Mouse (Mus musculus) gastrocnemius, postnatal 10 days (tissue): ENCODE results near the gene Krt80. TPM values are rescaled to one million over a fixed set of nuclear protein-coding genes. Genes with fewer than 3 reads are reported as not detected.

Source experiments
- DNase-seq: peaks from one replicate; pipeline ENCODE4 v3.0.0; 2021; ENCODE audit warnings: mixed read lengths
- total RNA-seq, 2 experiments: library from RNA; stranded (reverse); gene quantifications; 2 replicates each; pipeline ENCODE4 v1.2.3; 2021

Krt80 gene
- total RNA-seq, 2 experiments from 2014 or later, result 0.66 to 1.4 TPM

DNA sequence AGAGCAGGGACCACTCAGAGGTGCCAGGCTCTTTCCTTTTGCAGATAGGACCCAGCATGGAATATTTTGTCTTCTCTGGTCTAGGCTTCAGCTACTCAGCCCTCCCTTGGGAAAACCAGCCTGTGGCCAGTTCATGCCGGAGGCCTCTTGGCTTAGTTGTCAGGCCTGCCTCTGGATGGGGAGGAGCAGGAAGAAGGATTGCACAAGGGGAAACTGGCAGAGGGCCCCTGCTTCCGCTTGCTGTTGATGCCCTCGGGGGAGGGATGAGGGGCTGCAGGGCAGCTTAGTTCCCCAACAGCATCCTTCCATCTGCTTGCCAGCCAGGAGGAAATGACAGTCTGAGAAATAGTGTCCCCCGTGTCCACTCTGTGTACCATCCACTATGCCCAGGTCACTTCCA, 4.9 kb upstream of the Krt80 start:
- peak; percentile 41 for DNase-seq

DNA sequence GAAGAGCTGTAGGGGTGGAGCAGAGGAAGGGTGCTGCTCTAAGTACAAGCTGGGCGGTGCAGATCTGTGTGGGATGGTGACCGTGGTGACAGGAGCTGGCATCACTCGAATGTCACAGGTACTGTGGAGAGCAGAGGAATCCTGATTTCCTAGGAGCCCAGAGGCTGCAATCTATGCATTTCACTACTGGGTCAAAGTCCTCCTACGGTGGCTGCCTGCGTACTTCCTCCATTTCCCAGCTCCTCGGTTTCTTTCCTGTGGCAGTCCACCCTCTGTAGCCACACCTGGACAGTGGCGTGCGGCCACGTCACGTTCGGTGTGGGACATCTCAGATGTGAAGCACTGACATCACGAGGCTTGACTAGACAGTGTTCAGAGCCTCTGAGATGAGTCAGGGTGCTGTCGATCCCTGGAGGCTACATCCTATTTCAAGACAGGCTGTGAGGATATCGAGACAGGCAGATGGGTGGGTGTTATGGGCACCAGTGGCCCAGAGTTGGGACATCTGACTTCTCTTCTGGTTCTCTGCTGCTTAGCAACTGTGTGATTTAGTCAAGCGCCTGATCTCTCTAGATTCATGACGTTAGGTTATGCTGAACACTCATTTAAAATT, 3.4 kb upstream of the Krt80 start:
- DNase-seq, result no peak

DNA sequence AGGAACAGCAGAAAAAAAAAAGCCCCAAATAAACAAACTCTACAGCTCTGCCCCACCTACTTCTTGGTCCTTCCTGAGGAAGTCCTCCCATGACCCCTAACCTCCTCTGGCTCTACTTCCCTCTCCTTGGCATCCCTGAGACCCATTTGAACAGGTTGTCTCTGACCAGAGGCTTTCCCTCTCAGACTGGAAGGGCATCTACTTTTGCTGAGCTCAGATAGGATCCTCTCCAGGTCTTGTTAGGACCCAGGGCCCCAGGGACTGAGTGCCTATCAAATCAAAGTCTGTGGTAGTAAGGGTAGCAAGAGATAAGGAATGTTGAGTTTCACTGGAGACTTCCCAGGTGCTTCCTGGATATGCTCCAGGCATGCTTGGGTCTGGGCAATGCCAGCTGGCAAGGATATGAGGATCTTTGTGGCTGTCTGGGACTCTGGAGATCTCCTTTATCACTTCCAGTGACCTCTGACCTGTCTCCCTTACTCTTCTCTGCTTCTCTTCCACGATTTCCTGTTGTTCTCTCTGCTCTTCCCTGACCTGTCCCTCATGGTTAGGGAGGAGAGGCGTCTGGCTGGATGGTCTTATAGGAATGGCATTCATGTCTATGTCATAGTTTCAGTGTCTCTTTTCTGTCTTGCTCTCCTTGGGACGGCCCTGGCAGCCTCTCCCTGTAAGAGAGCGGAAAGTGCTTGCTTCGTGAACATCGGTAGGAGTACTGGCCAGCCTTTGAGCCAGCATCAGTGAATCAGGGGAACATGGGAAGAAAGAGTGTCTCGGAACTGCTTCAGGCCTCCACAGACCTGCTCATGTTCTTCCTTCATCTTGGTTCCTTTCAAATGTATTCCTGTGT, 2.4 kb upstream of the Krt80 start:
- DNase-seq, result no peak

DNA sequence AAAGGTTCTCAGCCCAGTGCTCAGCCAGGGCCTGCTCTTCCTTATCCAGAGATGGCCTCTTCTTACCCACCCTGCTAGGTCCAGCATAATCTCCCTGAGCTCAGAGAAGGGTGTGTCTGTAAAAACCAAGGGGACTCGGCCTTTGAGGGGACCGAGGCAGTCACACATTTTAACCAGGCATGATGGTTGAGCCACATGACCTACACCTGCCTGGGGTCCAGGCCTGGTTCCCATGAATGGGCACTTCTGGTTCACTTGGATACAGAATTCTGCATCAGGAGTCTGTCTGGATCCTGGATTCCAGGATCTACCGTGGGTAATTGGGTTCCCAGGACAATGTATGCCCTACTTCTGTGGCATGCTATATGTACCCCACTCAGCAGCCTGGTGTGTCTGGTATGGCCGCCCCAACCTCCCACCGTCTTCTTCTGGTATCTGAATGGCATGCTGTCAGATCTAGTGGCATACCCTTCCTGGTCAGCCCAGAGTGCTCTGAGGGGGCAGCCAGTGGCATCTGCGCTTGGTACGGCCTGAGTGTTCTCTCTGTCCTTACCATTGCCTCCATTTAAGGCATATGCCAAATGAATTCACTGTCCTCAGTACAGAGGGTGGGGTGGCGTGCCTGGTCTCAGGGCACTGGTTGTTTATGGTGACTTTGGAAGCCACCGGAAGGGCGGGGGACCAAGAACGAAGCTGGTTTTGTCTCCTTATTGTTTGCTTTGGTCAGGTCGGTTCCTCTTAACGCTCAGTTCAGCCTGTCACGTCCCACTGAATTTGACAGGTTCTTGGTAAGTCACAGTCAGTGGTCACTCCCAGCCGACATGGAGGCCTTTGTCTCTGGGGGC, 1.4 kb upstream of the Krt80 start:
- no peak for DNase-seq

DNA sequence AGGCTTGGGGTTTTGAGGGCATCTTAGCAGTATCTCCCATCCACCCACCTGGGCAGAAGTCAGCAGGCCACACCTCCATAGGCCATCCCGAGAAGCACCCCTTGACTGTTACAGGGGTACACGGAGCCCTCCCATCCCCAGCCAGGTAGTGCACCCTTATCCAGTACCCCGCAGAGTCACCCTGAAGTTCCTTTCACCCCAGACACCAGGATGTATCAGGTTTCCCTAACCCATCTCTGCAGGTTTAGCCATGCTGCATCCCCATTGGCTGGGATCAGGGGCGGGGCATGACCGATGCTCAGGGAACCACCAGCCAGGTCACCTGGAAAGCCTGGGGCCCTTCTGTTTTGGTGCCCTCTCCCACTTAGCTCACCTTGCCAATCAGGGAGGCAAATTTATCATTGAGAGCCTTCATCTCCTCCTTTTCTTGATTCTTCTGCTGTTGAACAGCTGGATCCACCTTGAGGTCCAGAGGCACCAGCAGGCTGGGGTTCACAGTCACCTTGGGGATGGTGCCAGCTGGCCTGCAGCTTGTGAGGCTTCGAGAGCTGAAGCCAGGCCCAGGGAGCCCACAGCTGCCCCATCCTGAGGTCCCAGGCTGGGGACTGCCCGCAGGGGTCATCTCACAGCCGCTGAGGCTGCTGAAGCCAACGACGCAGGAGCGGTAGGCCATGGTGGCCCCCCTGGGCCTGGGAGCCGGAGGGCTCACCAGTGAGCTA, 421 bp downstream of the Krt80 start:
- no peak for DNase-seq

DNA sequence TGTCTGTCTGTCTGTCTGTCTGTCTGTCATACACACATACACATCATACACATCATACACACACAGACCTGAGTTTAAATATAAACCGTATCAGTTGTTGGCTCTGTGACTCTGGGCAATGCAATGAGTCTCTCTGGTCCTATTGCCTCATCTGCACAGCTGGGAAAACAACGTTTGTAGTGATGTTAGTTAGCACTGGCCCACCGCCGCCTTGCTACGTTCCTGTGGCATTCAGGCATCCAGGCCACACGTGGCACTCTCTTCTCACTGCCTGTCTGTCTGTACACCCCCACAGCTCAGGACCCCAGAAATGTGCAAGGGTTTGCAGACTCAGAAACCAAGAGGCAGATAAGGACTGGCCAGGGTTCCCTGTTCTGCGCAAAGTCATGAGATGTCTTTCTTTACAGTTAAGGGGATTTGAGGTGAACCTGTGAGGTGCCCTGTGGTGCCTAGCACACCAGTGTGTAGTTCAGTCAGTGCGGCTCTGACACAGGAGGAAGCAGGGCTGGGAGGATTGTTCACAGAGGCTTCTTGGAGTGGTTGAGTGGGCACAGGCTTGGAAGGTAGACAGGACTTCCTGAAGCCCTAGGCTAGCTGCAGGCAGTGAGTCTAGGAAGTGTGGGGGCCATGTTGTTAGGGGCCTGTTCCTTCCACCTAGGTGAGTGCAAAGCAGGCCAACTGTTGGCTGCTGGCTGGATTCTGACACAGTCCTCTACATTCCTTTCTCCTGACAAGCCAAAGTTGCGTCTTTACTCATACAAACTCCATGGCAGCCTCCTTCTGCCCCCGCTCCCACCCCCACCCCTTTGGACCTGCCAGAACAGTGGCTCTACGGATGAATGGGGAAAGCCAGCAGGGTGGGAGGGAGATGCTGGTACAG, 1.2 kb downstream of the Krt80 start:
- no peak for DNase-seq

DNA sequence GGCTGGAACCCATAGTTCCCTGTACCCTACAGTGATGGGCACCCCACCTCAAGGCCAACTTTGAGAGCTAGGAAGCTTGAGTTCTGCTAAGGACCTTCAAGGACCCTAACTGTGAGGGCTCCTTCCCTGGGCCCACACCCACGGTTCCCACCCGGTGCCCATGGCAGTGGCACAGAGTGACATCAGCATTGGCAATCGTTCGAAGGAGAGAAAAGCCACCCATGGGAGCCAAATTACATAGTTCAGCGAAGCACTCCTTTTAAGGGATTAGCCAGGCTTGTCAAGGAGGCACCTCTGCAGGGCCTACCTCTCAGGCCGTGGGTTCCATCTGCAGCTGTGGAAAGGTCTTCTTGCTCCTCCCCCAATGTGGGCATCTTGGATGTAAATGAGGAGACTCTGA, 1.9 kb downstream of the Krt80 start:
- DNase-seq, result no peak

DNA sequence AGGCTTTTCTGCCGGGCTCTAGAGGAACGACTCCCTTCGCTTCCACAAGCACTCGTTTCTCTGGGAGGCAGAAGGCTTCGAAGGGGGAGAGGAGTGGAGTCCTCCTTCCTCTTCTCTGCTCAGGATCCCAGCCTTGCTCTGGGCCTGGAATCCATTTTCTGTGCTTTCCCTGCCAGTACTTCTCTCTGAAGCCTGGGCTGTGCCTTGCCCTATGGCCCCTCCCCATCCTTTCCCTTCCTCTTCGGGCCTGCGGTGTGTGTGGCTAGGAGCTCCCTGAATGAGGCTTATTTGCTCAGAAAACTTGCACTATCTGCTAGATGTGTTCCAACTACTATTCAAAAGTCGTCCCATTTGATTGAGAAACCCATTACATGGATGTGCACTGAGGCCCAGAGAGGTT, 2.5 kb downstream of the Krt80 start:
- DNase-seq, result no peak

DNA sequence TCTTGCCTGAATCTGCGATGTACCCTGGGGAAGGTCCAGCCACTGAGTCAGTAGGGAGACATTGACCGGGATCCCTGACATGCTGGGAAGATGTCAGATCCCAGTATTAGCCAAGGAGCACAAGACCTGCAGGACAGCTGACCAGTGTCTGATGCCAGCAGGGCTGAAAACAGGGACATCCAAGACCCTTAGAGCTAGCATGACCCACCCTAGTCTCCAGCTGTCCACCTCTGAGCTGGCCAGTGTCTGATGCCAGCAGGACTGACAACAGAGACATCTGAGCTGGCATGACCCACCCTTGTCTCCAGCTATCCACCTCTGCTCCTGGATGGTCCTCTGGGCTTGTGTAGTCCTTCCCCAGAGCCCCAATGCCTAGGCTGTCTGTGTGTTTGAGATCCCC, 3.0 kb downstream of the Krt80 start:
- DNase-seq, result no peak

DNA sequence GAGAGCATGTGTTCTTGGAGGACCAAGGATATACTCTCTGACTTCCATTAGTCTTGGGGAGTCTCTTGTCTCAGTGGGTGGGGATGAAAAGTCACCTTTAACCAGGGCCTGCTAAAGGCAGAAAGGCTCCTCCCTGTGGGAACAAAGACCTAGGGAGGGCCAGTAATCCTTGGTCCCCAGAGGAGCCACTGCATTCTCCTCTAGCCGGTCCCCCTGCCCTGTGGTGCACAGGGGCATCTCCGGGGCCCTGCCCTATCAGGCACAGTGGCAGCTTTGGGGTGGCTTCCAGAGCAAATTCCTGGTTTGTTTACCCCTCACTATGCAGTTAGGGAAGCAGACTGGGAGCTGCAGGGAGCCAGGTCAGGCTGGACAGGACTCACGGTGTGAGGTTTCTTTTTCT, 3.5 kb downstream of the Krt80 start:
- no peak for DNase-seq

DNA sequence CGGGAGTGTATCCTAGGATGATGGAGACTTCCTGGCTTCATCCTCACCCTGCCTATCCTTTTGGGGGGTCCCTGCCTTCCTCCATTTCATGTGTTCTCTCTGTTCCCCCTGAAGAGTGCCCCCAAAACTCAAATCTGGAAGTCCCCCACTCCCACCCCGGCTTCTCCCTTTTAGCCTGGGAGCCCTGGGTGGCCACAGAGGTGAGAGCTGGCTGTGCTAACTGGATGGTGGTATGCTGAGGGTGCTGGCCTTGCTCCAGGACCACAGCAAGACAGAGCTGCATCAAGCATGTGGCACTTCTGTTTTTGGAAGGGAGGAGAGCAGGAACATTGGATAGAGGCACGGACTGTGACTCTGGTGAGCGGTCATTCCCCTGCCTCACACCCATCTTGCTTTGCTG, 4.2 kb downstream of the Krt80 start:
- DNase-seq, result no peak

DNA sequence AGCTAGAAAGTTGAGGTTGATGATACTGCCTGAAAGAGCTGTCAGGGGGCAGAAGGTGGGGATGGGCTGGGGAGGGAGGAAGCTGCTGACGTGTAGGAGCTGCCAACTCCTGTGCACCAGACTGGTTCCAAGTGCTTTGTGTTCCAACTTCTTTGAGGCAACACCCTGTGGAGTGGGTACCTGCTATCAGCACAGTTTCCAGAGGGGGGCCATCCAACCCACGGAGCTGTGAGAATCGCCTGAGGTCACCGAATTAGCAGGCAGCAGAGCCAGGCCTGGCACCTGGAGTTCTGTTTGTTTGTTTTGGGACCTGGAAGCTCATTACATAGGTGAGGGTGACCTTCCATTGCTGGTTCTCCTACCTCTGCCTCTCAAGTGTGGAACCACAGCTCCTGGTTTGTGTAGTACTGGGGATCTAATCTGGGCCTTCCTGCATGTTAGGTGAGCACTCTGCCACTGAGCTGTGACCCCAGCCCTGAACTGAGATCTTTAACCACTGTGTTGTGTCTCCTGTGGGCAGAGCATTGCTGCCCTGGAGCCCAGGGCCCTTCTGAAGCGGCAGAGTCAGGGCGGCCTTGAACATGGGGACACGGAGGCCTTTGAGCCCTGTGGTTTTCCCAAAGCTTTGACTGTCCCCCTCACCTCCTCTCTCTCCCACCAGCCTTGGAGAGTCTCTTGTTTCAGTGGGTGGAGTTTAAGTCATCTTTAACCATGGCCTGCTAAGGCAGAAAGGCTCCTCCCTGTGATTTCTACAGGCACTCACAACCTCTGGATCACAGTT, 4.9 kb downstream of the Krt80 start:
- DNase-seq, result no peak

DNA sequence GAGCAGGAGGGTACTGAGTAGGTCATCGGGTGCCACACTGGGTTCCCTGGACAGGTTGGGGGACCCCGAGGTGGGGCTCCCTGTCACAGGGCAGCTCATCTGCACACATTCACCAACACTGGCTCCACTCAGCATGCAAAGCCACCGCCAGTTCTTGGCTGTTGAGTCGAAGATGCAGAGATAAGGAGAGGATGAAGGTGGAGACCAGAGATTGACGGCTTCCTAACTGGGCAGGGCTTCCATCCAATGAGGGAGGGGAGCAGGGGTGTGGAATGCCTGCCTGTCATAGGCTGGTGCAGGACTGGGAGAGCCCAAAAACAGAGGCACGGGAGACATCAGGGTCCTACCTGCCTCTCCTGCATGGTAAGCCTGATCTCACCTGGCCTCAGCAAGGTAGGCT, 5.5 kb downstream of the Krt80 start:
- DNase-seq, result no peak

DNA sequence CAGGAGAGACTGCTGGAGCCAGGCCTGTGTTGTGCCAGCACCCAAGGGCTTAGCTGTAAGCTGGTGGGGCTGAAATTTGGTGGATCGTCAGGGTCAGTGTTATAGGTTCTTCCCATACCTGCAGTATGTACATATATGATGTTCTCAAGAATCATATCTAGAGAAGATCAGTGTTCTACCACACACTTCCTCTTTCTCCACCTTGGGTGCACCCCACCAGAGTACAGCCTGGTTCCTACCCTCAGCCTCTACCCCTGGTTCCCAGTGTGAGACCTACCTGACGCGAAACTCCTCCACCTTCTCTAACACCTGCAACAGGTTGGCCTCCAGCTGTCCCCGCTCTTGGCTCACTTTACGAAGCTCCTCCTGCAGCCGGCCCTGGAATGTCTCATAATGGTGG, 6.0 kb downstream of the Krt80 start:
- no peak for DNase-seq

DNA sequence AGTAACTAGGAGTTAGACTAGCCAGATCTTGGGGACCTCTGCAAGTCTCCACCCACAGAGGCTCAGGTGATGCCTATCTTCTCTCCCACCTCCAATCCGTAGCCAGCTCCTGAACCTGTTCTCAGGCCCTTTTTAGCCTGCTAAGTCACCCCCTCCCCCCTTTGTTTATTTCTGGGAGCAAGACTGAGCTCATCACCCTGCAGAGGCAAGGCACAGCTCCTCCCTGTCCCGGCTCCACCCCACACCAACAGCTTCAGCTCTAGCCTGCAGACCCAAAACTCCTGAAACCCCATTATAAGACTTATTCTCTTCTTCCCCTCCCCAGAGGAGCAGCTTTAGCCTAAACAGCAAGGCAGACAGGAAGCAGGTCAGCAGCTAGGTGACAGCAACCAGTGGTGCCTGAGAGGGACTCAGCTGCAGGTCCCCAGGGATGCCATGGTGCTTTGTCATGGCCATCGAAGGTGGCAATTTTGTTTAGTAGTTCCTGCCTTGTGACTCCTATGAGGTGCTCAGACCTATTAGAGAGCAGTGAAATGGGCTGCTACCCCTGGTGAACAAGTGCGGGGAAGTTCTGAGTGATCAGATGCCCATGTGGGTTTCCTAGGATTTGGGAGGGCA, 7.5 kb downstream of the Krt80 start:
- no peak for DNase-seq

DNA sequence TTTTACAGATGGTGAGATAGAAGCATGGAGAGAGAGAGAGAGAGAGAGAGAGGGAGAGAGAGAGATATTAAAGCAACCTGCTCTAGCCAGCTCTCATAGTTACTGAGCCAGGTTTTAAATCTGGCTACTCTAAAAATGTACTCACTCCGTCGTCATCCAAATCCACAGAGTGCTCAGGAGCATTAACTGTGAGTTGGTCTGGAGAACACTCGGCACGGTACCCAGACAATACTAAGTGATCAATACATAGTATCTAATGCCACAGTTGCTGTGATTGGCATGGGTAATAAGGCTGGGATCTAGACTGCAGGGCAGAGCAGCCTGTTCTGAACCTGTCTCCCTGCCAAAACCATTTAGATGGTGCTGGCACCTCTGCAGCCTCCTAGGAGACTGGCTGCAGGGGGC, 14.6 kb downstream of the Krt80 start:
- no peak for DNase-seq

DNA sequence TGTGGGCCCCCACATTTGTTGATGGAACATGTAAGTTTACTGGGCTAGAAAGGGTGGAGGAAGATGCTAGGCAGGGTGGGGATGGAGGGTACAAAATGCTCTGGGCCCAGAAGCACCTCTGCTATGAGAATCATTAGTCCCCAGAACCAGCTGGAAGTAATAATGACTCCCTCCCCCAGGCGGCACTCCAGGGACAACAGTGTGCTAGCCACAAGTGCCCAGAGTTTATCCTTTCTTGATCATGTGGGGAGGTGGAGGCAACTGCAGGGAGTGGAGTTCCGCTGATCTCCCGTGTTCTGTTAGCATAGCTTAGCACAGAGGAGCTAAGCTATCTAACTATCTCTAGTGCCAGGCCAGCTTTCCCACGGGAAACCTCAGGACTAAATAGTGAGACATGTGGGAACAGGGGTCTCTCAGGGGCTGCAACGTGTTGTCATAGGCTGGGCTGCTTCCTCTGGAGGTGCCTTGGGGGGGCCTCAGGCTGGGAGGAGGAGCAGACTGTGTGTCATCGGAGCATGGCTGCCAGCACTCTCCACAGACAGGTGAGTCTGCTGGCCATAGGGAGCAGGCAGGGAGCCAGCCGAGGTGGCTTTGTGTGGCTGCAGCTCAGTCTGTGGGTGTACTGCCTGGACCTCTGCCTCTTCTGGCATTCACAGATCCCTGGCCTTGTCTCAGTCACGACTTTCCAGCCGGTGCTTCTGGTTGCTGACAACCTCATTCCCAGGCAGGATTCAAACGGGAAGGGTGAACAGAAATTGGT, 17.1 kb downstream of the Krt80 start:
- DNase-seq, result no peak

DNA sequence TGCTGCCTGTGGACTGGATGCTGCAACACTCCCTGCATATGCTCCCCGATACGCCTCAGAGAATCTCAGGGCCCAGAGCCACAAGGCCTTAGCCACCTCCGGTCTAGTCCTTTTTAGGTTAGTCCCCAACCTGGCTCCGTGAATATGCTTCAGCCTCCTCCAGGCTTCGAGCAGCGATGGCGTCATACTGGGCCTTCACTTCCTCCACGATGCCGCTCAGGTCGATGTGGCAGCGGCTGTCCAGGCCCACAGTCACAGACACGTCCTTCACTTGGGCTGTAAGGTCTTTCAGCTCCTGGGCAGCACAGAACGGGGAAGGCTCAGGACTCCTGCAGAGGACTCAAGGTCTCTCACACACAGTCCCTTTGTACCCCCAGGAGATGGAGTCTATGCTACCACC, 17.9 kb downstream of the Krt80 start:
- DNase-seq, result no peak

DNA sequence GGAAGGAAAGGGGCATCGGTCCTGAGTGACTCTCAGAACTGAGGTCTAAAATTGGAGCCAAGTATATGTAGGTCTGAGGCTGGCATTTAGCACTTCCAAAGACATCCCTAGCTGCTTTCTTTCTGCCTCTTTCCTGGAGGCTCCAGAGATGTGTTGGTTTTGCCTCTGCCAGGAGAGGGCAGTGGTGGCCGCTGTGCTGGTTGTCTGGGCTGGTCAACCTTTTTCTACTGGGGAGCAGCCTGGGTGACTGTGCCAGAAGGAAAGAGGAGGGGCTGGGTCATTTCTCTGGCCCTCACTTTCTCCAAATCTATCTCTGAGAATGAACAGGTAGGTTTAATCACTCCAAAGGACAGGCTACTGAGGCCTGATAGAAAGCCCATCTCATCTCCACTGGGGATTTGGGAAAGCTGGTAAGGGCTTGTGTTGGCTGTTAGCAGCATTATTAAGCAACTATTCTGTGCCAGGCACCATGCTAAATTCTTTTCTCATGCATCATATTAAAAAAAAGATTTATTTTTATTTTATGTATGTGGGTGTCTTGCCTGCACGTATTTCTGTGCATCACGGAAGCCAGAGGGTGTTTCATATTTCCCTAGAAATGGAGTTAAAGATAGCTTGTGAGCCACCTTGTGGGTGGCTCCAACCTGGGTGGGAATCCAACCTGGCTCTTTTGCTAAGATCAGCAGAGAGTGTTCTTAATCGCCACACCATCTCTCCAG, 28.0 kb downstream of the Krt80 start:
- DNase-seq, result peak; percentile 56
